Mouse (Mus musculus): ENCODE measurements around the gene Rnf222. TPM values are rescaled to one million over a fixed set of nuclear protein-coding genes. Genes with fewer than 3 reads are reported as not detected.

Rnf222 gene
- total RNA-seq, 2 experiments from 2014 or later, result not detected

DNA sequence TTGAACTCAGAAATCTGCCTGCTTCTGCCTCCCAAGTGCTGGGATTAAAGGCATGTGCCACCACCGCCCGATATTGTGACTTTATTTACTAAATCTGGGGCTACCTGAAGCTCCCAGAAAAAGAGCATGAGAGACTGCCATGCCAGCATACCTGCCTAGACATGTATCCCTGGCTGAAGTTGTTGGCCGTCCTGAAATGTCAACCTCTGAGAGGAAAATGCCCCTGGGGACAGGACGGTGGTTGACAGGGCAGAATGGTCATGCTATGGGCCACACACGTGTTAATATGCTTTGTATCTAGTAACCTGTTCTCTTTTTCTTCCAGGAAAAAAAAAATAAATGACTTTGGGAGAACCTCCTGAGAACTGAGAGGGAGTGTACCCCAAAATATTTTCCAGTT, 2.3 kb upstream of the Rnf222 start:
- no peak for ATAC-seq (replicated peaks; ENCODE audit: poor library complexity, severe bottlenecking)

DNA sequence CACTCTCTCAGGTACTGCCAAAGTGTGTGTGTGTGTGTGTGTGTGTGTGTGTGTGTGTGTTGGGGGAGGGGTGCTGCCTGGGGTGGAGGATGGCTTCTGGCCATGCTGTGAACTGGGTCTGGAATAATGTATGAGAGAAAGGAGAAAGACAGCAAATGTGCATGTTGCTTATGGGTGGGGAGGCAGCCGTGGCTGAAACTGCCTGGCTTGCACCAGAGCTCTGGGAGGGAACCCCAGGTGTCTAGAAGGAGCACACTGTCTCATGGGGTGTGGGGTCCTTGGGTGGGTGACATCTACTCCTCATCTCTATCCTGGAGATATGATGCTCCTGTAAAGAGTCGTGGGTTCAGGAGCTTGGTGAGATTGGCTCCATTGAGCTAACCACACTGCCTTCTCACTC, 300 bp downstream of the Rnf222 start:
- no peak for ATAC-seq (replicated peaks; ENCODE audit: poor library complexity, severe bottlenecking)

DNA sequence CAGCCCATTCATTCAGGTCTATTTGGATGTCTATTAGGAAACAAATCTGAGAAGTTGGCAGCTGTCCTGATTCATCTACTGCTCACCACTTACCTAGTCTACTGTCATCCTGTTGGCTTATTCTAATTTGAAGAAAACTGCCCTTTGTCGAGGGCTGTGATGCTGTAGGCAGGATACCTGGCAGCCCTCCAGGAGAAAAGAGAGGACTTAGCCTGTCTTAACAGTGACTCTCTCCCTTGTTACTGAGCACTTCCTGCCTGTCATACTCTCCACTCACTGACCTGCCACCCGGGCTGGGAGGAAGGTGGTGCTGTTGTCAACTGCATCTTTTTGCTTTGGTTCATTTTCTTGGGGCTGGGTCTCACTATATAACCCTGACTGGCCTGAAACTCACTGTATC, 2.3 kb downstream of the Rnf222 start:
- ATAC-seq (replicated peaks; ENCODE audit: poor library complexity, severe bottlenecking), result no peak

DNA sequence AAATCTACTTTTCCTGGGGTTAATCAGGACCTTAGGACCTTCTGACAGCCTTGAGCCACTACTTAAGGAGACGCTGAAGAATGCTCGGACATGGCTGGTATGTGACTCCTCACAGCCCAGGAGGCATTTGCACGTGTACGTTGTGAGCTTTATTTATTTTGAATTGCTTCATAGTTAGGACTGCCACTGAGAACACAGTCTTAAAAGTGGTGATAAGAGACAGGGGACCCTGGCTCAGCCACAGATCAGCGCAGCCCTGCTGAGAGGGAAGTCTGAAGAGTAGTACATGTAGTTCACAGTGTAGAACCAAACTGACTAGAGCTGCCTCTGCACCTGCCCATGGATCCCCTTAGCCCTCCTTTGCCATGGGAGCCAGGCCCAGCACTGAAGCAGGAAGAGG, 3.5 kb downstream of the Rnf222 start:
- ATAC-seq (replicated peaks; ENCODE audit: poor library complexity, severe bottlenecking), result no peak

DNA sequence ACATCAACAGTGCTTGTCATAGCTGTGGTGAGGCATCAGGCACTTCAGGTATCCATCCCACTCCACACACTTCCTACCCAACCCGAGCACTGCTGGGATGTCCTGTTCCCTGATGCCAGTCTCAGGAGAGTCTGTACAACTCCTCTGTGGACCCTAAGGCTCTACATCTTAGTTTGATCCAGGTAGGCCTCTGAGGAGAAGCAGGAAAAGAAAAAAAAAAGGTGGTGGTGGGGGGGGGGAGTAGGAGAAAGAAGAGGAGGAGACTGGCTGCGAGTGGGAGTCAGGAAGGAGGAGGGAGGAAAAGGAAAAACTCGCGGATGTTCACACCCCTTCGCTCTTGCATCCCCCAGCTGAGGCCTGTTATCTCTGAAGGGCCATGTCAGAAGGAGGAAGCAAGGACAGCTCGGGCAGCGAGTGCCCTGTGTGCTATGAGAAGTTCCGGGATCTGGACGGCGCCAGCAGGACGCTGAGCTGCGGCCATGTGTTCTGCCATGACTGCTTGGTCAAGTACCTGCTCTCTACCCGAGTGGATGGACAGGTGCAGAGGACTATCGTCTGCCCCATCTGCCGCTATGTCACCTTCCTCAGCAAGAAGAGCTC, 4.0 kb downstream of the Rnf222 start:
- ATAC-seq (replicated peaks; ENCODE audit: poor library complexity, severe bottlenecking), result no peak

DNA sequence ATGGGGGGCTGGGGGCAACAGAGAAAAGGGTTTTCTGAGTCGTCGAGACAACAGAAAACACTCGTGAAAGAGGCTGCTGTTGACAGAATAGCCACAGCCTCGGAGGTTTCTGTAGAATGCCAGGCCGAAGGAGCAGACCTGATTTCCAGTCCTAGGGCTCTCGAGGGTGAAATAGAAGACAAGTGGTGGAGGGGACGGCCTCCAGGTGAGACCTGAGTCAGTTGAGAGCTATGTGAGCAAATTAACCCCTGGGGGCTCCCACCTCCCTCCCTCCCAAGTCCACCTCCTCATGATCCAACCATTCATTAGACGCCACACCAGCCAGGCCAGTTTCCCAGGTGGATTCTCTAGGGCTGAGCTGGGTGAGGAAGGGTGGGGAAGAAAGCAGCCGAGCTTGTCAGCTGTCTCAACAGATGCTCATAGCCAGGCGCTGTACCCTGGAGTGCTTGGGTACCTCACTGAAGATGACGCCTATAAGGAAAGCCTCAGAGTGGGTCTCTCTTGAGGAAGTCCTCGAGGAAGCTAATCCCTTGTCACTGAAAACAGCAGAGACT, 5.6 kb downstream of the Rnf222 start:
- ATAC-seq (replicated peaks; ENCODE audit: poor library complexity, severe bottlenecking), result no peak

DNA sequence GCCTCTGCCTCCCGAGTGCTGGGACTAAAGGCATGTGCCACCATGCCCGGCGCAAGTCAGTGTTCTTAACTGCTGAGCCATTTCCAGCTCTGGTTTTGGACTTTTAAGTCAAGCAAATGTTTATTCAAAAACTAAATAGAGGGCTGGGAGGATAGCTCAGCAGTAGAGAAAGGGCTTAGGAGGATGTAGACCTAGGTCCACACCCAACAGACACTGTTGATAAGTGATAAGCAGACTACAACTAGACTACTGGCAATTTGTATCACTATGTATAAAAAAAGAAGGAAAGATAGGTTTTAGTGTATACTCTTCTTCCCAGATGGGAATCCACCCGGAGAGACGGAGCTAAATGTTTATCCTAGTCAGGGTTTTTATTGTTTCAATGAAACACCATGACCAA, 7.9 kb downstream of the Rnf222 start:
- no peak for ATAC-seq (replicated peaks; ENCODE audit: poor library complexity, severe bottlenecking)

DNA sequence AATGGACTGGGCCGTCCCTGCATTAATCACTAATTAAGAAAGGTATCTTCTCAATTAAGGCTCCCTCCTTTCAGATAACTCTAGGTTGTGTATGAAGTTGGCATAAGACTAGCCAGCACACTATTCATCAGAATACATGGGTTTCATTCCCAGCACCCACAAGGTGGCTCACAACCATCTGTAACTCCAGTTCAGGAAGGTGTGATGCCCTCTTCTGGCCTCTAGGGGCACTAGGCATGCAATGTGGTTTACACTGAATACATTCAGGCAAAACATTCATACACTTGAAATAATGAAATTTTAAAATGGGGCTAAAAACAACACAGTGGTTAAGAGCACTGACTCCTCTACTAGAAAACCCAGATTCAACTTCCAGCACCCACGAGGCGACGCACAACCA, 8.8 kb downstream of the Rnf222 start:
- 0 out of 2 replicates have a peak, but pooled peaks have one; percentile 25 for ATAC-seq (replicated peaks; ENCODE audit: poor library complexity, severe bottlenecking)

DNA sequence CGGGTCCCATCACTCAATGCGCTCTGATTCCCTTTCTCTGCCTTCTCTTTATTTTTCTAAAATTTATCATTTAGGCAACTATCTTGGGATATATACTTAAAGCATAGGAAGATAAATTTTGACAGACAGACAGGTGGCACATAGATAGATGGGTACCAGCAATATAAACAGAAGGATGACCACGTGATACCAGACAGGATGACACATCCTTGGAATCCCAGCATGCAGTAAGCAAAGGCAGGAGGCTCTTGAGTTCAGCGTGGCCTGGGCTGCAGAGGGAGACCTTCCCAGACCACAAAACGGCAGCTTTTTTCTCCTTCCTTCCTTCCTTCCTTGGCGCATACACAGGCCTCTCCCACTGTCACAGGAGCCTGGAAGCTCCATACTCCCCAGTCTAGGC, 9.5 kb downstream of the Rnf222 start:
- no peak for ATAC-seq (replicated peaks; ENCODE audit: poor library complexity, severe bottlenecking)

DNA sequence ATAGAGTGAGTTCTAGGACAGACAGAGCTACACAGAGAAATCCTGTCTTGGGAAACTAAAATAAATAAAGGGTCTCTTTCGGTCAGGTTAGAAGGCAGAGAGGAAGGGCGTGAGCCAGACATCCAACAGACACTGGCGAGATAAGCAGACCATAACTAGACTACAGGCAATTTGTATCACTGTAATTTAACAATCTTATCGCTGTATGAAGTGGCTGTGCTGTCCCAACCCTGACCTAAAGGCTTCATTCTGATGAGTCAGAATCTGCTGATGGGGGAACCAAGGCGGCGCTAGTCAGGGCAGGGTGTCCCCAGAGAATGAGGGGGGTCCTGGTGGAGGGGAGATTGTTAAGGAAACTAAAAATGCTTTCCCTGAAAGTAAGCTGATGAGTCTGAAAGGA, 10.4 kb downstream of the Rnf222 start:
- no peak for ATAC-seq (replicated peaks; ENCODE audit: poor library complexity, severe bottlenecking)

DNA sequence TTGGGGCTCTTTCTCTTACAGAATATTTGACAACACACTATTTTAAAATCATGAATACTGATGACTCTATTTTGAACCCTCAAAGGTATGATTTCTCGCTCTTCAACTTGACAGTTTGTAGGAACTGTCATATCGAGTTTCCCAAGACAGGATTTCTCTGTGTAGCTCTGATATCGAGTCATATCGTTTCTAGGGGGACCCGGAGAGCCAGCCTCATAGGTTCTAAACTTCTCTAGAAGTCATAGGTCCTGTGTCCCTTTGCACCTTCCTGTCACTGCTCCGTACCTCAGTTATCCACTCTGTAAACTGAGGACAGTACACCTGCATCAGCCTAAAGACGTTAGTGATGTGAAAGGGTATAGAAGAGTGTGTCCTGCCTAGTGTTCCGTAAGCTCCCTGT, 11.5 kb downstream of the Rnf222 start:
- no peak for ATAC-seq (replicated peaks; ENCODE audit: poor library complexity, severe bottlenecking)

DNA sequence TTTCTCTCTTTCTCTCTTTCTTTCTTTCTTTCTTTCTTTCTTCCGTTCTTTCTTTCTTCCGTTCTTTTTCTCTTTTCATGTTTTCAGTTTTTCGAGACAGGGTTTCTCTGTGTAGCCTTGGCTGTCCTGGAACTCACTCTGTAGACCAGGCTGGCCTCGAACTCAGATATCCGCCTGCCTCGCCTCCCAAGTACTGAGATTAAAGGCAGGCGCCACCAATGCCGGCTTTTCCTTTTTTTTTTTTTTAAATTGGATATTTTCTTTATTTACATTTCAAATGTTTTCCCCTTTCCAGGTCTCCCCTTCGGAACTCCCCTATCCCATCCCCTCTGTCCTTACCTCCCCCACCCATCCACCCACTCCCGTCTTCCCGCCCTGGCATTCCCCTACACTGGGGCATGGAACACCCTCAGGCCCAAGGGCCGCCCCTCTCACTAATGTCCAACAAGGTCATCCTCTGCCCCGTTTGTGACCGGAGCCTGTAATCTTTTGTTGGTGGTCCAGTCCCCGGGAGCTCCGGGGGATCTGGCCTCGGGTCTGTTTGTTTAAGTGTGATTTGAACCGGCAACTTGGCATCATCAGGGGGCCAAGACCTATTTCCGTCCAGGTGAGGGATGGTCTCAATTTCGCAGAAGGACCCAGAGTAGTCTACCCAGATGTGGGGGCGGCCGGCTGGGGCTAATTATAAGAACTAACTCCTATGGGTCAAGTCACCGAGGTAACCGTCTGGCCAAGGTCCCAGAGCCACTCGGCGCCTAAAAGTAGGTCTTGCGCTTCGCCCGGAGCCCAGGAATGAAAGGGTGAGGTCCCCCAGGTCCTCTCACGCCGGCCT, 12.4 kb downstream of the Rnf222 start:
- no peak for ATAC-seq (replicated peaks; ENCODE audit: poor library complexity, severe bottlenecking)

DNA sequence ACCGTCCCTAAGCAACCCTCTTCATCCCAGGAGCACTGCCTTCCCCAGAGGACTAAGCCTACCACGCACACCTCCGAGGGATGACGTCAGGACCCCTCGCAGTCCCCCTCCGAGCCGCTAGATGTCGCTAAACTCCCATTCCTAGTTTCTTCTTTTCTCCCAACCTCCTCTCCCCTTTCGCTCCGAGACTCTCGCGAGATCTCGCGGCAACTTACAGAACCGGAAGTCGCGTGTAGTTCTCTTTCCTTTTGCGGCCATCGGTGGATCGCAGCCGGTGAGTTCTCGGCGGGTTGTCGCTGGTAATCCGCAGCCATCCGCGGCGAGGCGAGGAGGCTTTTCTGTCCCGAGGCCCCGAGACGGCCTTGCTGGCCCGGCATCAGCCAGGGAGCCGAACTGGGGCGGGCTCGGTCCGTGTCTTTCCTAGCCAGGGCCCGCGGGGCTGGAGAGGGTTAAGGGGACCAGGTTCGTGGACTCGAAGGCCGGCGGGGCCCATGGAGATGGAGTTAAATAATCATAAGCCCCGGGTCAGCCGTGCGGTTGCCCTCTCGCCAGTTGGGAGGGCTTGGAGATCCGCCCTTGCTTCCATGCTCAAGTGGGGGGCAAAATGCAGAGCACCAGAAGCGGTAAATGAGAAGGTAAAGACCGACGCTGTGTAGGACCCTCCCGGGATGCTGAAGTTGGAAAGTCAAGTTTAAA, 13.1 kb downstream of the Rnf222 start, which contains the start of gene Rpl26:
Gene Rpl26 (plus strand): TSS at position 233 of the 696 bp plus-strand sequence.
- ATAC-seq (replicated peaks; ENCODE audit: poor library complexity, severe bottlenecking), result peak; percentile 94

DNA sequence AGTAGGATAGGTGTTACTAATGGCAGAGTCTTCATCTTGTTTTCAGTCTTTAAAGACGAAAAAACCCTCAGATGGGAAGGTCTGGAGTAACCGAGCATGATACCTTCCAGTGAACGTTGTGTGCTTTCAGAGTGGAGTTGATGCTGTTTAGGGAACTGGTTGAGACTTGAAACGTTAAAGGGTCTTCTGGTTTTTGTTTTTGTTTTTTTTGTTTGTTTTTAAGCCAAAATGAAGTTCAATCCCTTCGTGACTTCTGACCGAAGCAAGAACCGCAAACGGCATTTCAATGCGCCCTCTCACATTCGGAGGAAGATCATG, 13.7 kb downstream of the Rnf222 start:
- no peak for ATAC-seq (replicated peaks; ENCODE audit: poor library complexity, severe bottlenecking)

DNA sequence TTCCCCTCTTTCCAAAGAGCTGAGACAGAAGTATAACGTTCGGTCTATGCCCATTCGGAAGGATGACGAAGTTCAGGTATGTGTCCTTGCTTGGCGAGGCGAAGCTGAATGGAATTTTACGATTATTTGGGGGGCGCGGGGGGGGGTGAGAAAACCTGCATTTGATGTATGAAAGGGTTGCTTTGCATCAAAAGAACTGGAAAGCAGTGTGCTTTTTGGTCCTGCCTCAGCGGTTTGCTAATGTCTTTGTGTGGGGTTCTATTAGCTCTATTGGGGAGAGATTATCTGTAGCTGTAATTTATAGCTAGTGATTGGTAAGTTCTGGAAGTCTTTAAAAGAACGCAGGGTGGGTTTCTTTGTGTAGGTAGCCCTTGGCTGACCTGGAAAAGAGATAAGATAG, 14.0 kb downstream of the Rnf222 start:
- no peak for ATAC-seq (replicated peaks; ENCODE audit: poor library complexity, severe bottlenecking)

DNA sequence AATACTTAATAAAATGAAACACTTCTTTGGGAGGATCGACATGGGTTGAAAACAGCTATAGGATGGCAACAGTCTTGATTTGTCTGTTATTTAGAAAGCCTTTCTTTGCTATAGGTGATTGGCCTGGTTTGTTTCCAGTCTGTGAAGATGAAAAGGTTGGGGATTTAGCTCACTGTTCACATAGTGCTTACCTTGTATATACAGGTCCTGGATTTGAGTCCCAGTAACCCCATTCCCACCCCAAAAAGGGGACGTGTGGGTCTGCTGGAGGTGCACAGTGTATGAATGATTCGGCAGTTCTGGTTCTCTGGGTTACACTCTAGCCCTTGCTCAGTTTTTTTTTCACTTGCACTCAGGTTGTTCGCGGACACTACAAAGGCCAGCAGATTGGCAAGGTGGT, 14.5 kb downstream of the Rnf222 start:
- ATAC-seq (replicated peaks; ENCODE audit: poor library complexity, severe bottlenecking), result no peak

DNA sequence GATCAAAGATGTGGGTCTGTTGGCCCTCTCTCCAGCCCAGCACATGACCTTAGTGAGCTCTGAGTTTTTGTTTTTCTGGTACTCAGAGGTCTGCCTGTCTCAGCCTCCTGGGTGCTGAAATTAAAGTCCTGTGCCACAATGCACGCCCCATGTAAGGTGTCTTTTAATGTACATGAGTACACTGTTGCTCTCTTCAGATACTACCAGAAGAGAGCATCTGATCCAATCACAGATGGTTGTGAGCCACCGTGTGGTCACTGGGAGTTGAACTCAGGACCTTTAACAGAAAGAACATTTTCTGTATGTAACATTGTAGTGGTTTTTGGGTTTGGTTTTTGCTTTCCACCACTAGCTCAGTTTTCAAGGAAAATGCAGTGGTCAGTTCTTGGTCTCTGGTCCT, 15.4 kb downstream of the Rnf222 start:
- ATAC-seq (replicated peaks; ENCODE audit: poor library complexity, severe bottlenecking), result no peak

DNA sequence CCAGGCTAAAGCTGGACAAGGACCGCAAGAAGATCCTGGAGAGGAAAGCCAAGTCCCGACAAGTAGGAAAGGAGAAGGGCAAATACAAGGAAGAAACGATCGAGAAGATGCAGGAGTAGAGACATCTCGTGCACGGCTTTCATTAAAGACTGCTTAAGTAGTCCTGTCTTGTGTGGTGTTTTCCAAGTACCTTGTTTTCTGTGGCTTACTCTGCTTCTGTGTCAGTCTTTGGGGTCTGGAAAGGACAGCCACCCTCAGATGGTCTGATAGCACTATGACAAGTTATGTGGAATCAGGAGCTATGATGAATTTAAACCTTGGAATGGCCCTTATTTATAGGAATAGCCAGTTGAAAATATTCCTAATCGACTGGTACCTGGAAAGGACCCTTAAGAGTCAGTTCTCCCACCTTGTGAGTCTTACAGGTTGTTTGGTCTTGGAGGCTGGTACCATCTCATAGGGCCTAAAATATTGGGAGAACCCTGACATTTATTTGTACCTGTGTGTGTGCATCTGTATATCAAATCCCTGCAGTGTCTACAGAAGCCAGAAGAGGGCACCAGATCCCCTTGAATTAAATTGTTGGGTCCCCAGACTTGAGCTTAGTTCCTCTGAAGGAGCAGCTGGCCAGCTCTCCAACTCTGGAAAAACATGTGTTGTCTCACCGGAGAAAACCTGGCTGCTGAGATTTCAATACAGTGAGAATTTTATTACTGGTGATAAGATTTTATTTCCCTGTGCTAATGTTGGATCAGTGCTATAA, 16.2 kb downstream of the Rnf222 start:
- peak; percentile 45 for ATAC-seq (replicated peaks; ENCODE audit: poor library complexity, severe bottlenecking)

DNA sequence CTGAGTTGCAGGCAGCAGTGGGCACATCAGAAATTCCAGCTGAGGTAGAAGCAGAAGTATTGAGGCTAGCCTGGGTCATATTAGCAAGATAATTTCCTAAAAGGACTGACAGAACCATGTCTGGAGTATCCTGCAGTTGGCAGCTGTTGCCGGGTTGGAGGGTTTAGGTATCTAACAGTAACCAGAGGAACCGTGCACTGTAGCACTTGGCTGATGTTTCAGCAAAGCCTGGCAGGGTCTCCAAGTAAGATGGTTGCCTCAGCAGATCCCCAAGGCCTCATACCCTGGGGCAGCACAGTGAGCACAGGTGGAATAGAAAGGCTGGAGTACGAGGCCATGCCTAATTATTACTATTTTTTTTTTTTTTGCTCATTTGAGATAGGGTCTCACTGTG, 16.8 kb downstream of the Rnf222 start:
- ATAC-seq (replicated peaks; ENCODE audit: poor library complexity, severe bottlenecking), result no peak

DNA sequence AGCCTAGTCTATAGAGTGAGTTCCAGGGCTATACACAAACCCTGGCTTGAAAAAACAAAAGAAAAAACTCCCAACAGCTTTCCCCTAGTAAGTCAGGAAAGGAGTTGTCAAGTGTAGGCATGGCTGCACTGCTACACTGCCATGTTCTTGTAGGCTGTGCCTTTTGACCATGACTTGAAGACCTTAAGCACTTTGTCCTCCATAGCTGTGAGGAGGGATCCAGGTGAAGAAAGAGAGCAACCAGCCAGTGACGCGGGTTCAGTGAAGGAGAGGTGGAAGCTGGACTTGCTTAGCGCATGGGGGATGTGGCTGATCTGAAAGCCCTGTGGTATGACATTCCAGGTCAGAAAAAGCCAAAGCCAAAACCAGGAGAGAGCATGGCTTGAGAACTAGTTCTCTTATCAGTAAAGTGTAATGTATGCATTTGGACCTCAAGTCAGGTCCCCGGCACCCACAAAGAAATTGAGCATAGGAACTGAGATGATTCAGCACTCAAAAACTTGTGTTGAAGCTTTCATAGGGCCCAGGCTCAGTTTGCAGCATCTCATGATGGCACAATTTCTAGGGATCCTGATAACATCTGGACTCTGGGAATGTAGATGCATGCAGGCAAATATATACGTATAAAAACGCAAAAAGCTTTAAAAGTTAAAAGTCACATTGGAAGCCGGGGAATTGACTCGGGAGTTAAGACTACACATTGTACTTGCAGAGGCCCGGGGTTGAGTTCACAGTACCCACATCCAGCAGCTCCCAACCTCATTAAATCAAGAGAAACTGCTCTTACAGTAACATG, 17.5 kb downstream of the Rnf222 start:
- no peak for ATAC-seq (replicated peaks; ENCODE audit: poor library complexity, severe bottlenecking)

Measured in granulocyte monocyte progenitor cell, adult 5-6 weeks (primary cell).